In genomic region chr14:48119648-48120270, GRCm38 (mm10) we compare ENCODE assay signal across 9 mouse cellular contexts. TPM values are rescaled to one million over a fixed set of nuclear protein-coding genes. Genes with fewer than 3 reads are reported as not detected.
DNase-seq lines count a peak whose midpoint lies in the region; ATAC-seq and TF ChIP-seq lines count a peak whose summit lies in the region.
"Had no signal": no experiment of that assay in that cellular context is flagged by ENCODE, and none has a peak within 500 bp of the region (broad histone marks: within the 10 kb centered on the region; RNA-seq: fewer than 3 reads in every experiment).

No protein-coding gene starts in this region.

- 15% methylated on average over 17 of the region's 17 CpGs for WGBS in heart, embryonic 16.5 days
- WGBS in embryonic facial prominence, embryonic 15.5 days: 11% methylated on average over 17 of the region's 17 CpGs
- WGBS in intestine, embryonic 15.5 days: 11% methylated on average over 17 of the region's 17 CpGs
- 5% methylated on average over 17 of the region's 17 CpGs for WGBS in midbrain, postnatal 0 days

- H3K4me1 ChIP-seq in heart, embryonic 16.5 days (ENCODE audit: control insufficient read depth, insufficient read depth, low read length): peaks cover 7% of the 10 kb centered on the region; the same call in 1 of the 2 replicates
- H3K4me1 ChIP-seq in embryonic facial prominence, embryonic 15.5 days: peaks cover 26% of the 10 kb centered on the region
- H3K4me1 ChIP-seq in intestine, embryonic 15.5 days (replicated peaks): peaks cover 21% of the 10 kb centered on the region
- H3K4me1 ChIP-seq in midbrain, postnatal 0 days (ENCODE audit: insufficient read depth, low read length): 0 out of 2 replicates have a peak, but pooled peaks cover 4% of the 10 kb centered on the region

- intact Hi-C loops in heart, postnatal 25 days (cut with DNase I): loop anchor here (2.0 to 5.0 kb wide), 4 partner anchors 17 to 367 kb away; no protein-coding TSS in a partner anchor

- no peak for ATAC-seq in heart, embryonic 16.5 days (replicated peaks; ENCODE audit: extremely low read depth, insufficient read depth, low FRiP score)
- ATAC-seq in embryonic facial prominence, embryonic 15.5 days (ENCODE audit: insufficient number of reproducible peaks, low FRiP score, low TSS enrichment, low read depth): no peak
- ATAC-seq in intestine, embryonic 15.5 days: no peak
- no peak for ATAC-seq in midbrain, postnatal 0 days (ENCODE audit: low FRiP score)

- H3K4me2 ChIP-seq in heart, embryonic 16.5 days (ENCODE audit: low read depth, low read length): peak overlapping the region; percentile 86
- H3K4me2 ChIP-seq in embryonic facial prominence, embryonic 15.5 days (replicated peaks): peak overlapping the region; percentile 90
- H3K4me2 ChIP-seq in intestine, embryonic 15.5 days (replicated peaks): peak overlapping the region; percentile 90
- H3K4me2 ChIP-seq in midbrain, postnatal 0 days (ENCODE audit: low read depth, low read length, poor library complexity, severe bottlenecking): peak overlapping the region; percentile 95

- H3K36me3 ChIP-seq in heart, embryonic 16.5 days (ENCODE audit: control insufficient read depth, insufficient read depth): no peaks in the 10 kb centered on the region
- no peaks in the 10 kb centered on the region for H3K36me3 ChIP-seq in embryonic facial prominence, embryonic 15.5 days
- H3K36me3 ChIP-seq in intestine, embryonic 15.5 days: no peaks in the 10 kb centered on the region
- H3K36me3 ChIP-seq in midbrain, postnatal 0 days (ENCODE audit: insufficient read depth, low read length): no peaks in the 10 kb centered on the region
- H3K36me3 ChIP-seq: G1E had no signal

- H3K9ac ChIP-seq in heart, embryonic 16.5 days (ENCODE audit: low read length): no peak overlapping the region
- H3K9ac ChIP-seq in embryonic facial prominence, embryonic 15.5 days: no peak overlapping the region
- no peak overlapping the region for H3K9ac ChIP-seq in intestine, embryonic 15.5 days
- H3K9ac ChIP-seq in midbrain, postnatal 0 days (replicated peaks; ENCODE audit: low read length, poor library complexity, severe bottlenecking): no peak overlapping the region

- H3K27ac ChIP-seq in heart, embryonic 16.5 days (ENCODE audit: low read length): no peak overlapping the region
- no peak overlapping the region for H3K27ac ChIP-seq in embryonic facial prominence, embryonic 15.5 days (replicated peaks)
- no peak overlapping the region for H3K27ac ChIP-seq in intestine, embryonic 15.5 days
- no peak overlapping the region for H3K27ac ChIP-seq in midbrain, postnatal 0 days (ENCODE audit: low read depth, low read length)

- H3K4me3 ChIP-seq in heart, embryonic 16.5 days (ENCODE audit: low read length): peak overlapping the region; percentile 39
- H3K4me3 ChIP-seq in embryonic facial prominence, embryonic 15.5 days (replicated peaks): peak overlapping the region; percentile 66
- peak overlapping the region; percentile 22 for H3K4me3 ChIP-seq in intestine, embryonic 15.5 days (replicated peaks)
- peak overlapping the region; percentile 85 for H3K4me3 ChIP-seq in midbrain, postnatal 0 days (ENCODE audit: low read depth, low read length)

- H3K9me3 ChIP-seq in heart, embryonic 16.5 days (replicated peaks; ENCODE audit: control insufficient read depth, low read length): no peaks in the 10 kb centered on the region
- H3K9me3 ChIP-seq in embryonic facial prominence, embryonic 15.5 days (replicated peaks): no peaks in the 10 kb centered on the region
- no peaks in the 10 kb centered on the region for H3K9me3 ChIP-seq in intestine, embryonic 15.5 days
- no peaks in the 10 kb centered on the region for H3K9me3 ChIP-seq in midbrain, postnatal 0 days (ENCODE audit: low read length)

- no peak for DNase-seq in heart, postnatal 25 days (ENCODE audit: low spot score)
- DNase-seq in midbrain, postnatal 0 days (ENCODE audit: low spot score): no peak
- DNase-seq in gastrocnemius, postnatal 10 days: no peak
- DNase-seq in frontal cortex, postnatal 14 days (ENCODE audit: low spot score in 2 of 2): no peak
- no peak for DNase-seq in gastrocnemius, postnatal 25 days

- H3K27me3 ChIP-seq in heart, embryonic 16.5 days (ENCODE audit: control insufficient read depth, insufficient read depth, low read length): peaks cover 12% of the 10 kb centered on the region
- H3K27me3 ChIP-seq in embryonic facial prominence, embryonic 15.5 days: peaks cover 3% of the 10 kb centered on the region; the same call in 1 of the 2 replicates
- H3K27me3 ChIP-seq in intestine, embryonic 15.5 days (replicated peaks): no peaks in the 10 kb centered on the region
- H3K27me3 ChIP-seq in midbrain, postnatal 0 days (ENCODE audit: insufficient read depth, low read length): no peaks in the 10 kb centered on the region

- no peak for TF ChIP-seq CTCF in midbrain, postnatal 0 days (IDR thresholded peaks at IDR 0.05)

RNA-seq across cellular contexts. Expression of gene Peli2, which starts 0.9 kb away (rescaled TPM):
- 2.6 and 3.5 TPM in 2 replicates for polyA plus RNA-seq in heart, embryonic 16.5 days (2015; fragmentation: Nextera tagmentation; extraction: Ambion mirVana)
- total RNA-seq in heart, postnatal 25 days (2021): 10 to 100 TPM; 13.5 to 13.9 TPM
- polyA plus RNA-seq in embryonic facial prominence, embryonic 15.5 days (2015; fragmentation: Nextera tagmentation; extraction: Ambion mirVana): 6.5 and 7.1 TPM in 2 replicates
- 4.9 and 5.3 TPM in 2 replicates for polyA plus RNA-seq in intestine, embryonic 15.5 days (2015; fragmentation: Nextera tagmentation; extraction: Ambion mirVana)
- total RNA-seq in midbrain, postnatal 0 days (2014; rRNA removed): 11.5 and 22.3 TPM in 2 replicates
- 5.6 and 6.5 TPM in 2 replicates for polyA plus RNA-seq in midbrain, postnatal 0 days (2015; fragmentation: Nextera tagmentation; extraction: Ambion mirVana)
- total RNA-seq in gastrocnemius, postnatal 10 days (2021): 10 to 100 TPM; 15.9 to 18.3 TPM
- total RNA-seq in gastrocnemius, postnatal 25 days (2021): 10 to 100 TPM; 12.5 to 14.7 TPM
- polyA plus RNA-seq: G1E had no signal

Comparison
In these comparisons a context has a peak if more than half of its experiments do, and no peak if none do; other contexts are left out.
1. H3K4me3 ChIP-seq: peak in every context shown above with its lines; median percentile 85 in midbrain, postnatal 0 days; 66 in embryonic facial prominence, embryonic 15.5 days; 39 in heart, embryonic 16.5 days; 22 in intestine, embryonic 15.5 days.